In genomic region chr4:130130641-130131350, GRCm38 (mm10) we compare ENCODE assay signal across 12 mouse cellular contexts. TPM values are rescaled to one million over a fixed set of nuclear protein-coding genes. Genes with fewer than 3 reads are reported as not detected.
DNase-seq lines count a peak whose midpoint lies in the region; ATAC-seq and TF ChIP-seq lines count a peak whose summit lies in the region.
"Had no signal": no experiment of that assay in that cellular context is flagged by ENCODE, and none has a peak within 500 bp of the region (broad histone marks: within the 10 kb centered on the region; RNA-seq: fewer than 3 reads in every experiment).

No protein-coding gene starts in this region.

- 59% methylated on average over 13 of the region's 13 CpGs for WGBS in midbrain, embryonic 11.5 days
- 55% methylated on average over 13 of the region's 13 CpGs for WGBS in midbrain, embryonic 13.5 days
- 53% methylated on average over 13 of the region's 13 CpGs for WGBS in embryonic facial prominence, embryonic 14.5 days
- WGBS in kidney, postnatal 0 days, result 51% methylated on average over 13 of the region's 13 CpGs
- WGBS in stomach, postnatal 0 days, result 52% methylated on average over 13 of the region's 13 CpGs
- WGBS in hindbrain, embryonic 14.5 days, result 50% methylated on average over 13 of the region's 13 CpGs

- DNase-seq in midbrain, embryonic 11.5 days (ENCODE audit: low spot score, missing footprints), result peak; percentile 49
- DNase-seq in embryonic facial prominence, embryonic 14.5 days (ENCODE audit: low spot score), result no peak
- DNase-seq in kidney, postnatal 0 days (ENCODE audit: low spot score), result peak; percentile 22
- peak; percentile 88 for DNase-seq in stomach, postnatal 0 days (ENCODE audit: low spot score)
- DNase-seq in hindbrain, embryonic 14.5 days (ENCODE audit: low spot score), result no peak
- DNase-seq in thymus, adult 18-20 months, result no peak
- DNase-seq: gastrocnemius, postnatal 10 days; right cerebral cortex, postnatal 14 days; thymus, adult 2 months had no signal

- peaks cover 3% of the 10 kb centered on the region for H3K36me3 ChIP-seq in midbrain, embryonic 11.5 days (ENCODE audit: control insufficient read depth, insufficient read depth, low read length)
- peaks cover 24% of the 10 kb centered on the region for H3K36me3 ChIP-seq in midbrain, embryonic 13.5 days
- peaks cover 26% of the 10 kb centered on the region for H3K36me3 ChIP-seq in embryonic facial prominence, embryonic 14.5 days (ENCODE audit: control insufficient read depth, insufficient read depth, low read length)
- peaks cover 20% of the 10 kb centered on the region for H3K36me3 ChIP-seq in kidney, postnatal 0 days (ENCODE audit: insufficient read depth, low read length)
- peaks cover 14% of the 10 kb centered on the region; the same call in 1 of the 2 replicates for H3K36me3 ChIP-seq in stomach, postnatal 0 days (ENCODE audit: control insufficient read depth, insufficient read depth, low read length)
- peaks cover 24% of the 10 kb centered on the region for H3K36me3 ChIP-seq in hindbrain, embryonic 14.5 days (replicated peaks; ENCODE audit: control insufficient read depth, insufficient read depth)

- H3K9me3 ChIP-seq in midbrain, embryonic 11.5 days (ENCODE audit: control insufficient read depth, low read length), result no peaks in the 10 kb centered on the region
- H3K9me3 ChIP-seq in midbrain, embryonic 13.5 days, result no peaks in the 10 kb centered on the region
- H3K9me3 ChIP-seq in embryonic facial prominence, embryonic 14.5 days (ENCODE audit: control insufficient read depth, low read length), result no peaks in the 10 kb centered on the region
- H3K9me3 ChIP-seq in kidney, postnatal 0 days (replicated peaks; ENCODE audit: low read length), result no peaks in the 10 kb centered on the region
- no peaks in the 10 kb centered on the region for H3K9me3 ChIP-seq in stomach, postnatal 0 days (ENCODE audit: control insufficient read depth, low read length)
- H3K9me3 ChIP-seq in hindbrain, embryonic 14.5 days (ENCODE audit: control insufficient read depth, low read length), result no peaks in the 10 kb centered on the region
- H3K9me3 ChIP-seq: limb, embryonic 15.5 days had no signal

- H3K9ac ChIP-seq in midbrain, embryonic 11.5 days (ENCODE audit: low read length), result no peak overlapping the region
- no peak overlapping the region for H3K9ac ChIP-seq in midbrain, embryonic 13.5 days (replicated peaks)
- H3K9ac ChIP-seq in embryonic facial prominence, embryonic 14.5 days (ENCODE audit: low read depth, low read length), result no peak overlapping the region
- H3K9ac ChIP-seq in kidney, postnatal 0 days (ENCODE audit: low read depth, low read length), result no peak overlapping the region
- H3K9ac ChIP-seq in stomach, postnatal 0 days (ENCODE audit: low read length), result no peak overlapping the region
- no peak overlapping the region for H3K9ac ChIP-seq in hindbrain, embryonic 14.5 days
- H3K9ac ChIP-seq: limb, embryonic 15.5 days had no signal

- H3K4me1 ChIP-seq in midbrain, embryonic 11.5 days (ENCODE audit: control insufficient read depth, insufficient read depth, low read length), result no peaks in the 10 kb centered on the region
- no peaks in the 10 kb centered on the region for H3K4me1 ChIP-seq in midbrain, embryonic 13.5 days (replicated peaks)
- 0 out of 2 replicates have a peak, but pooled peaks cover 5% of the 10 kb centered on the region for H3K4me1 ChIP-seq in embryonic facial prominence, embryonic 14.5 days (ENCODE audit: control insufficient read depth, insufficient read depth, low read length)
- no peaks in the 10 kb centered on the region for H3K4me1 ChIP-seq in kidney, postnatal 0 days (replicated peaks; ENCODE audit: insufficient read depth, low read length)
- H3K4me1 ChIP-seq in stomach, postnatal 0 days (replicated peaks; ENCODE audit: control insufficient read depth, insufficient read depth), result no peaks in the 10 kb centered on the region
- no peaks in the 10 kb centered on the region; the same call in 1 of the 2 replicates for H3K4me1 ChIP-seq in hindbrain, embryonic 14.5 days (replicated peaks; ENCODE audit: control insufficient read depth, insufficient read depth, low read length)

- no peak overlapping the region for H3K4me2 ChIP-seq in midbrain, embryonic 11.5 days
- H3K4me2 ChIP-seq in midbrain, embryonic 13.5 days (replicated peaks), result no peak overlapping the region
- H3K4me2 ChIP-seq in embryonic facial prominence, embryonic 14.5 days (ENCODE audit: low read depth, low read length), result no peak overlapping the region
- no peak overlapping the region for H3K4me2 ChIP-seq in kidney, postnatal 0 days (ENCODE audit: low read length)
- H3K4me2 ChIP-seq in stomach, postnatal 0 days (replicated peaks; ENCODE audit: low read depth), result no peak overlapping the region
- H3K4me2 ChIP-seq in hindbrain, embryonic 14.5 days (replicated peaks), result no peak overlapping the region
- H3K4me2 ChIP-seq: heart, embryonic 11.5 days; limb, embryonic 15.5 days had no signal

- no peaks in the 10 kb centered on the region for H3K27me3 ChIP-seq in midbrain, embryonic 11.5 days (ENCODE audit: control insufficient read depth, insufficient read depth, low read length)
- H3K27me3 ChIP-seq in midbrain, embryonic 13.5 days, result no peaks in the 10 kb centered on the region; the same call in 1 of the 2 replicates
- H3K27me3 ChIP-seq in embryonic facial prominence, embryonic 14.5 days (replicated peaks; ENCODE audit: control insufficient read depth, insufficient read depth, low read length), result no peaks in the 10 kb centered on the region
- H3K27me3 ChIP-seq in kidney, postnatal 0 days (ENCODE audit: insufficient read depth, low read length), result no peaks in the 10 kb centered on the region
- no peaks in the 10 kb centered on the region for H3K27me3 ChIP-seq in stomach, postnatal 0 days (ENCODE audit: control insufficient read depth, insufficient read depth, low read length)
- no peaks in the 10 kb centered on the region; the same call in 1 of the 2 replicates for H3K27me3 ChIP-seq in hindbrain, embryonic 14.5 days (ENCODE audit: control insufficient read depth, insufficient read depth, low read length)
- H3K27me3 ChIP-seq: limb, embryonic 15.5 days had no signal

- no peak for ATAC-seq in midbrain, embryonic 11.5 days (ENCODE audit: low FRiP score)
- ATAC-seq in midbrain, embryonic 13.5 days, result no peak
- ATAC-seq in embryonic facial prominence, embryonic 14.5 days (ENCODE audit: low read depth), result peak; percentile 55
- ATAC-seq in kidney, postnatal 0 days (replicated peaks; ENCODE audit: low FRiP score, low read depth), result peak; percentile 85
- peak; percentile 86 for ATAC-seq in stomach, postnatal 0 days (ENCODE audit: low FRiP score, low TSS enrichment)
- ATAC-seq in hindbrain, embryonic 14.5 days (ENCODE audit: low FRiP score), result no peak

- H3K27ac ChIP-seq in midbrain, embryonic 11.5 days (ENCODE audit: low read depth, low read length), result no peak overlapping the region
- no peak overlapping the region for H3K27ac ChIP-seq in midbrain, embryonic 13.5 days
- H3K27ac ChIP-seq in embryonic facial prominence, embryonic 14.5 days (replicated peaks; ENCODE audit: low read depth, low read length), result no peak overlapping the region
- H3K27ac ChIP-seq in kidney, postnatal 0 days, result peak overlapping the region; percentile 80
- H3K27ac ChIP-seq in stomach, postnatal 0 days (replicated peaks), result peak overlapping the region; percentile 41
- H3K27ac ChIP-seq in hindbrain, embryonic 14.5 days, result no peak overlapping the region
- H3K27ac ChIP-seq: limb, embryonic 15.5 days had no signal

- H3K4me3 ChIP-seq in midbrain, embryonic 11.5 days (ENCODE audit: low read depth, low read length), result no peak overlapping the region
- H3K4me3 ChIP-seq in midbrain, embryonic 13.5 days (replicated peaks), result no peak overlapping the region
- no peak overlapping the region for H3K4me3 ChIP-seq in embryonic facial prominence, embryonic 14.5 days (ENCODE audit: low read depth, low read length)
- H3K4me3 ChIP-seq in kidney, postnatal 0 days (replicated peaks; ENCODE audit: low read depth, low read length), result no peak overlapping the region
- H3K4me3 ChIP-seq in stomach, postnatal 0 days (ENCODE audit: low read depth, low read length), result no peak overlapping the region
- H3K4me3 ChIP-seq in hindbrain, embryonic 14.5 days (replicated peaks; ENCODE audit: low read length), result no peak overlapping the region
- H3K4me3 ChIP-seq: limb, embryonic 15.5 days had no signal

- no peak for TF ChIP-seq CTCF in kidney, postnatal 0 days (IDR thresholded peaks at IDR 0.05; ENCODE audit: low read depth)
- TF ChIP-seq CTCF in stomach, postnatal 0 days (IDR thresholded peaks at IDR 0.05; ENCODE audit: low read depth), result no peak

- no peak for TF ChIP-seq EP300 in stomach, postnatal 0 days (optimal IDR thresholded peaks at IDR 0.05)

RNA-seq across cellular contexts. Expression of gene Hcrtr1, which starts 8.4 kb away (rescaled TPM):
- polyA plus RNA-seq in midbrain, embryonic 11.5 days (2014; fragmentation: Nextera tagmentation; extraction: Ambion mirVana), result 0.14 and 0.18 TPM in 2 replicates
- 0.41 and 0.94 TPM in 2 replicates for polyA plus RNA-seq in midbrain, embryonic 13.5 days (2015; fragmentation: Nextera tagmentation; extraction: Ambion mirVana)
- 0.19 and 0.30 TPM in 2 replicates for polyA plus RNA-seq in embryonic facial prominence, embryonic 14.5 days (2014; fragmentation: Nextera tagmentation; extraction: Ambion mirVana)
- 0.36 and 0.46 TPM in 2 replicates for polyA plus RNA-seq in kidney, postnatal 0 days (2015; fragmentation: Nextera tagmentation; extraction: Ambion mirVana)
- polyA plus RNA-seq in stomach, postnatal 0 days (2015; fragmentation: Nextera tagmentation; extraction: Ambion mirVana), result 0.39 and 0.73 TPM in 2 replicates
- polyA plus RNA-seq in hindbrain, embryonic 14.5 days (2014; fragmentation: Nextera tagmentation; extraction: Ambion mirVana), result 1.7 and 2.3 TPM in 2 replicates

RNA-seq across cellular contexts. Expression of gene Pef1, which starts 28.4 kb away (rescaled TPM):
- polyA plus RNA-seq in midbrain, embryonic 11.5 days (2014; fragmentation: Nextera tagmentation; extraction: Ambion mirVana), result 71.6 and 72.3 TPM in 2 replicates
- polyA plus RNA-seq in midbrain, embryonic 13.5 days (2015; fragmentation: Nextera tagmentation; extraction: Ambion mirVana), result 65.3 and 72.0 TPM in 2 replicates
- 67.1 and 68.6 TPM in 2 replicates for polyA plus RNA-seq in embryonic facial prominence, embryonic 14.5 days (2014; fragmentation: Nextera tagmentation; extraction: Ambion mirVana)
- 73.6 and 77.6 TPM in 2 replicates for polyA plus RNA-seq in kidney, postnatal 0 days (2015; fragmentation: Nextera tagmentation; extraction: Ambion mirVana)
- polyA plus RNA-seq in stomach, postnatal 0 days (2015; fragmentation: Nextera tagmentation; extraction: Ambion mirVana), result 63.7 and 64.7 TPM in 2 replicates
- polyA plus RNA-seq in hindbrain, embryonic 14.5 days (2014; fragmentation: Nextera tagmentation; extraction: Ambion mirVana), result 66.0 and 77.7 TPM in 2 replicates

RNA-seq across cellular contexts. Expression of gene Tinagl1, which starts 44.1 kb away (rescaled TPM):
- 5.1 and 6.1 TPM in 2 replicates for polyA plus RNA-seq in midbrain, embryonic 11.5 days (2014; fragmentation: Nextera tagmentation; extraction: Ambion mirVana)
- 2.4 and 2.5 TPM in 2 replicates for polyA plus RNA-seq in midbrain, embryonic 13.5 days (2015; fragmentation: Nextera tagmentation; extraction: Ambion mirVana)
- 21.8 and 23.9 TPM in 2 replicates for polyA plus RNA-seq in embryonic facial prominence, embryonic 14.5 days (2014; fragmentation: Nextera tagmentation; extraction: Ambion mirVana)
- polyA plus RNA-seq in kidney, postnatal 0 days (2015; fragmentation: Nextera tagmentation; extraction: Ambion mirVana), result 123 and 127 TPM in 2 replicates
- polyA plus RNA-seq in stomach, postnatal 0 days (2015; fragmentation: Nextera tagmentation; extraction: Ambion mirVana), result 123 and 131 TPM in 2 replicates
- 6.6 and 8.5 TPM in 2 replicates for polyA plus RNA-seq in hindbrain, embryonic 14.5 days (2014; fragmentation: Nextera tagmentation; extraction: Ambion mirVana)

Comparison
In these comparisons a context has a peak if more than half of its experiments do, and no peak if none do; other contexts are left out.
1. ATAC-seq: peak in embryonic facial prominence, embryonic 14.5 days (single experiment), kidney, postnatal 0 days (single experiment) and stomach, postnatal 0 days (single experiment); none in midbrain, embryonic 11.5 days (single experiment), midbrain, embryonic 13.5 days (single experiment) and hindbrain, embryonic 14.5 days (single experiment).
2. DNase-seq: peak in midbrain, embryonic 11.5 days (single experiment), kidney, postnatal 0 days (single experiment) and stomach, postnatal 0 days (single experiment); none in embryonic facial prominence, embryonic 14.5 days (single experiment), hindbrain, embryonic 14.5 days (single experiment) and thymus, adult 18-20 months (0 of 2).
3. H3K27ac ChIP-seq: peak in kidney, postnatal 0 days (single experiment) and stomach, postnatal 0 days (single experiment); none in midbrain, embryonic 11.5 days (single experiment), midbrain, embryonic 13.5 days (single experiment), embryonic facial prominence, embryonic 14.5 days (single experiment) and hindbrain, embryonic 14.5 days (single experiment).